Mouse (Mus musculus) frontal cortex, postnatal 25 days (tissue): ENCODE results near the gene Dnah17.

ENCODE experiments used
- DNase-seq, 2 experiments: peaks; one replicate each; pipeline ENCODE4 v3.0.0; 2022; ENCODE audit warnings: low spot score in 2 of 2

Gene Dnah17

GRCm38 (mm10) chr11:117995255-117995654 lies 135.2 kb downstream of the Dnah17 start:
- DNase-seq = no peak

- DNase-seq = no peak
Measured at GRCm38 (mm10) chr11:117994250-117995057, 136.0 kb downstream of the Dnah17 start.

GRCm38 (mm10) chr11:117993190-117994175 lies 137.0 kb downstream of the Dnah17 start:
- DNase-seq = no peak

DNA sequence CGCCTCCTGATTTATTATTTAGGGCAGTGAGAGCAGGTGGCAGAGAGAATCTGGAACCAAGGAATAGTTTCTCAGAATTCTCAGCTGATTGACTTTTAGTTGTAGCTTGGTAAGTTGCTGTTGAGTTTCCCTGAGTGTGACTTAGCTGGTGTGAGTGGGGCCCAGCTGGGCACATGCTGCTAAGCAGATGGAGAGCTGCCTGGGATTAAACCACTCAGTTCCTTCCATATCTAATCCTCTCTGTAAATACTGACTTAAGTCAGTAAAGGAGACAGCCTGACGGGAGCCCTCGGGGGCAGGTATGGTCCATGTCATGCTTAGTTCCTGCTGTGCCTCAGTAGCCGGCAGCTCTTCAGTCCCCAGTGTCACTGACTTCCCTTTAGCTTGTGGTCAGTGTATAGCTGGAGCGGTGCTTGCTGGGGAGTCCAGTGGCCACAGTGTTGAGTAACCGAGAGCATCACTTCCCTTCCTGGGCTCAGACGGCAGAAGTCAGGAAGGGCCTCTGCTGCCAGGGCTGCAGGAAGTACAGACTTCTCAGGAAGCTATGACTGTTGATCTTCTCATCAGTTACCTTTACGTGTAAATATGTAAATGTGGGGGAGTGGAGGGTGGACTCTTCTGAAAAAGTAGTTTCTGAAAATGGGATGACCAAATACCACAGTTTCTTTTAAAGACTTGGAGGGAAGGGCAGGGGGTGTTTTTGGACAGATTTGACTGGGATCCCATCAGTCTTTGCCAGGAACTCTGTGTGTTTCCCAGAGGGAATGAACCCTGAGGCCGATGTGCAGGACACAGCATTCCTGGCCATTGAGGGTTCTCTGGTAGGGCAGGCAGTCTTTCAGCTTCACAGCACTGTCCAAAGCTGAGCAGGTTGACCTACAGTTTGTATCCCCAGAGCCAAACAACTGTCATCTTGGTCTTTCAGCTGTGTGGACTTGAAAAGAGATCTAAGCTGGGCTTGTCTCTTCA lies 138.6 kb downstream of the Dnah17 start:
- no peak for DNase-seq

DNA sequence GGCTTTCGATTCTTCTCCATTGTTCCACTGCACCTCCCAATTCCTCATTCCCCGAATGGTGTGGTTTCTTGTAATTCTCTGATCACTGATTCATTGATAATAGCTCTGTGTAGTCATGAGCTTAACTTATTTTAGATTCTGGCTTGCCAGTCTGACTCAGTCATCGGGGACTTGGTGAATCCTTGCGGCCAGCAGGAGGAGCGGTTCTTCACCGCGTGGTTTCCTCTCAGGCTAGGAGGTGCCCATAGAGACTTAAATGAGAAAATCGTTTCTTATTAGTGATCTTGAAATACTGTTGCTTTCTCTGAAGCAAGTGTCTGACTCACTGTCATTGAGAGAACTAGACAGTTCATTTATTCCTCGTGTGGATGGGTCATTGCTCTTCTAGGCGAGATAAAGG lies 140.5 kb downstream of the Dnah17 start:
- DNase-seq = no peak

DNA sequence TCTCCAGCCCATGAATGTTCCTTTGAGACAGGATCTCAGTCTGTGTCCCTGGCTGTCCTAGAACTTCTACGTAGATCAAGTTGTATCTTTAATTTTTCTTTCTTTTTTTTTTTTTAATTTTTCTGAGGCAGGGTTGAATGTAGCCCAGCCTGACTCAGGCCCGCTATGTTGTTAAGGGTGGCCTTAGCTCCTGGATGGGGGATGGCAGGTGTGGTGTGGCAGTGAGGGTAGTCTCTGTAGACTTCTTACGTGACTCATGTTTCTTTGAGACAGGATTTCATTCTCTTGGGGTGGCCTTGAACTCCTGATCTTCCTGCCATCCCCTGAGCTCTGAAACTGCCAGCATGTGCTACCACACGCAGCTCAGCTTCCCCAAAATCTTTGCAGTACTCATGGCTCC lies 141.2 kb downstream of the Dnah17 start:
- DNase-seq = no peak

DNA sequence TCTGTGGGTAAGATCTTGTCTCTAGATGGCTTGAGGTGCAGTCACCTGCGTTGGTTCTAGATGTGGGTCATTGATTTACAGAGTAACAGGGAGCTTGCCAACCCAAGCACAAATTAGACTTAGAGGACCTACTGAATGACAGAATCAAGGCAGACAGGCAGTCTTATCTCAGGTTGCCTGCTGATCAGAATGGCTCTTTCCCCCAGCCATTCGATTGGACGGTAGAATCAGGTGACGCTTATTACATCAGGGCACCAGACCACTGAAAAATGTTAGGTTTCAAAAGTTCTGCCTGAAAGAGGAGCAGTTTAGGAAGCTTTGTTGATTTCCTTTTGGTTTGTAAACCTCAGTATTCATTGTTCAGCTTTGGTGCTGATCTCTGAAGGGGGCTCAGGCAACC lies 142.5 kb downstream of the Dnah17 start:
- no peak for DNase-seq

- no peak for DNase-seq
Measured at GRCm38 (mm10) chr11:117987032-117987451, 143.4 kb downstream of the Dnah17 start.

DNA sequence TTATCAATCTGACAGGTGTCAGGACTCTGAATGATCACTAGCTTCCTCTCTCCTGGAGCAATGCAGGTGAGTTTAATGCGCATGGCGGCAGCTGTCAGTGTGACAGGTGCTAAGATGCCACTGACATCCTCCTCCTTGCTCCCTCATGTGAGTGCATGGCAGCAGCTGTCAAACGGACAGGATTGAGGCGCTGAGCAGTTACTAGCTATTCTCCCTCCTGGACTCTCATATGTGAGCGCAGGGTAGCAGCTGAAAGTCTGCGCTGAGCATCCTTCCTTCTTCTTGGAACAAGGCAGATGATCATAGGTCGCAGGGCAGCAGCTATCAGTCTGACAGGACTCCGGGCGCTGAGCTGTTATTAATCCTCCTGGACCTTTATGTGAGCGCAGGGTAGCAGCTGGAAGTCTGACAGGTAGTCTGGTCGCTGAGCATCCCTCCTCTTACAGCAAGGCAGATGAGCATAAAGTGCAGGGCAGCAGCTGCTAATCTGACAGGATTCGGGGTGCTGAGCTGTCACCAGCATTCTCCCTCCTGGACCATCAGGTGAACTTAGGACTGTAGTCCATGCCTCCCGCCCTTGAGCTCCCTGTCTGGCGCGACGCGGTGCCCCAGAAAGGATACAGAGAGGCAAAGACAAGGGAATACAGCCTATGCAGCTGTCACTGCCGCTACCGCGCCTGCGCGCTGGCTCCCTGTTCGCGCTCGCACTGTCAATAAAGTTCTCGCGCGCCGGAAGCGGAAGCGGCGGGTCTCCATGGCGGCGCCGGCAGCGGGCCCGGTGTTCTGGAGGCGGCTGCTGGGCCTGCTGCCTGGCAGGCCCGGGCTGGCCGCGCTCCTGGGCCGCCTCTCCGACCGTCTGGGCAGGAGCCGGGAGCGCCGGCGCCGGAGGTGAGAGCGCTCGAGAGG lies 144.1 kb downstream of the Dnah17 start, which contains the start of gene Pgs1:
Gene Pgs1 (plus strand): TSS at position 167 of the 906 bp plus-strand sequence.
- DNase-seq = peak; percentile 78 to 85

GRCm38 (mm10) chr11:117983770-117984169 lies 146.7 kb downstream of the Dnah17 start:
- no peak for DNase-seq

GRCm38 (mm10) chr11:117982426-117982825 lies 148.0 kb downstream of the Dnah17 start:
- DNase-seq = no peak

DNA sequence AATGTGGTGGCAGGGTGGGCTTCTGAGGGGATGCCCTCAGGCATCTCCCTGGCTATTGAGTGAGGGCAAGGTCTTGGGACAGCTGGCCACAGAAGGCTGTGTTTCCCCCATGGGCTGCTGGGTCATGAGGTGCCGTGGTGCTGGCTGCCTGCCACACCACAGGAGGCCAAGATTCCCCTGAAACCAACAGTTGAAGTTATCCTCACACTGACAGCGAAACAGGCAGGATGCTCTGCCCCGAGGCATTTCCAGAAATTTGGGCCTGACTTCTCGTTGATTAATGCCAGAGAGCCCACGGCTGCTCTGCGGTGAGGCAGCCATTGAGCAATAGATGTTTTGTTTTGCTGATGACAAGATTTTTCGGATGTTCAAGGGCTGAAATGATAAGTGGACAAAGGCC lies 151.0 kb downstream of the Dnah17 start:
- DNase-seq = no peak

DNA sequence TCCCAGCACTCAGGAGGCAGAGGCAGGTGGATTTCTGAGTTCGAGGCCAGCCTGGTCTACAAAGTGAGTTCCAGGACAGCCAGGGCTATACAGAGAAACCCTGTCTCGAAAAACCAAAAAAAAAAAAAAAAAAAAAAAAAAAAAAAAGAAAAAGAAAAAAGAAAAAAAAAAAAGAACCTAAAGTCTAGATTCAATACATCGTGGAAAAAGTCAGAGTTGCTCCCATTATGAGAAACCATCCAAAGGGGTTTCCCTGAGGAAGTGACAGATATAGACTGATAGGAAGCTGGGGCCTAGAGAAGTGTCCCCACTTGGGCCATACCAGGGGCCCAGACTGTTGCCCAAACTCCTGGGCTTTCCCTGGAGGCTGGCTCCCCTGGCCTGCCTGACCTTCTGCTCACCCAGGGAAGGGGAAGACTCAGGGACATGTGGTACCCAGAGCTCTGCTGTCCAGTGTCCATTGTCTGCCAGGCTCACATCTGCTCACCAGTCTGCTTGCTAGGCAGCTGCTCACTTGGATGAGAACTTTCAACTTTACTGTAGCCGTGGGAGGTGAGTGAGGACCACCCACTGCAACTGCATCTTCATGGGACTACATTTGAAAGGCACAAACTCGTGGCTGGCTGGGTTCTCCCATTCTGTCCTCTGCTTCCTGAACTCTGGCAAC lies 152.6 kb downstream of the Dnah17 start:
- no peak for DNase-seq

DNA sequence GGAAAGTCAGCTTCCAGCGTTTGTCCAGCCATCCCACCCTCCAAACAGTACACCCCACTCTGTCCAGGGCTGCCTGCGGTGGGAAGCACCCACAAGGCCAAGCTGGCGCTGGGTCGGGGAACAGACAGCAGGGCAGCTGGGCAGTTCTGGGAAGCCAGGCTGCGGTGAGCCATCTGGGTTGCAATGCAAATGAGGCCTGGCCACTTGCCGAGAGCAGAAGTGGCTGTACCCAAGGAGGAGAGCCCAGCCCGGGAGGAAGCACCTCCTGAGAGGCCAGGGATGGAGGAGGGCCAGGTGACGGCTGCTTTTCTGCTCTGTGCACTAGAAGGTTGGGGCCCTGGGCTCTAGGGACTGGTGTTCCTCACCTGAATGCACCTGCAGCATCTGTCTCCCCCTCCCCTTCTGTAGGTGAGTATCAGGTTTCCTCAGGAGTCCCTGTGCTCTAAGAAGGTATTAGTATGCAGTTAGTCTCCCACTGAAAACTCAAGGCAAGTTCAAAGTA lies 154.3 kb downstream of the Dnah17 start:
- no peak for DNase-seq

GRCm38 (mm10) chr11:117975211-117975967 lies 155.0 kb downstream of the Dnah17 start:
- no peak for DNase-seq

DNA sequence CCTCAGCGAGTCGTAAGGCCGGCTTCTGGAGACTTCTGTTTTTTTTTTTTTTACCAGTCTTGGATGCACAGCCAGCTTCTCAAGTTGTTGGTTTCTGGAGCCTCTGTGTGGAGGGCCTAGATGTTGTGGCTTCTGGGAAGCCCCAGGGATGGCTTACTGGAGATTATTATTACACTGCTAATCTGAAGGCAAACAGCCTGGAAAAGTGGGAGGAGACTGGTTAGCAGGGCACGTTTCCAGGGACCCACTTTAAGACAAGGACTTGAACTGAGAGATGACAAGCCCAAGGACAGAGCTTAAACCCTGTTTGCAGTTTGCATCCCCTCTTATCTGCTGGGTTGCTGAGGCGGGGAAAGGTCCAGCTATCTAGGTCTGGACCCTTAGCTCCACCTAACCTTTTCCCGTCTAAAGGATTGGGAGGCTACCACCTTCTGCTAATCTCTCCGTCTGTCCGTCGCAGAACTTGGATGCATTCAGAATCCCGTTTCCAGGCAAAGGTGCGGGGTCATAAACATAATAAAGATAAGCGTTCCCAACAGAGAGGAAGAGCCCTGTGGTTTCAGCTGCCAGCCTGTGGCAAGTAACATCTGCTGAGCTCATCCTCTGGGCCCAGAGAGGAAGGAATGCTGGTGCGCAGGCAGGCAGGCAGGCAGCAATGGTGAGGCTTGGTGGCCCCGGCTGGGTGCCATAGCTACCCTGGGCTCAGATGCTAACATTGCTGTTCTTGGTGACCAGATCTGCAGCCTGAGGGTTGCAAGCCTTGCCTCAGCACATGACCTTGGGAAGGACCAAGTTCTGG lies 155.9 kb downstream of the Dnah17 start:
- DNase-seq = no peak

GRCm38 (mm10) chr11:117973569-117973968 lies 156.9 kb downstream of the Dnah17 start:
- no peak for DNase-seq
